Mouse (Mus musculus) thymus, adult 2 months (tissue): Measurements from ENCODE around the gene Taf15.

Source experiments
- CTCF ChIP-seq: fragments of 200-500 bp; IDR thresholded peaks from 2 replicates; pipeline ENCODE4 v1.5.1; 2012; ENCODE audit warnings: mild to moderate bottlenecking, control low read depth, low read length, moderate library complexity, borderline replicate concordance; ENCODE audit not compliant: control insufficient read depth, poor library complexity, insufficient read depth; ENCODE audit errors: extremely low read depth
- POLR2A ChIP-seq: fragments of 200-500 bp; IDR thresholded peaks from 2 replicates; pipeline ENCODE4 v1.6.1; 2012; ENCODE audit warnings: mild to moderate bottlenecking, low read length, control low read depth, moderate library complexity; ENCODE audit not compliant: control insufficient read depth, poor library complexity, insufficient read depth; ENCODE audit errors: extremely low read depth

DNA sequence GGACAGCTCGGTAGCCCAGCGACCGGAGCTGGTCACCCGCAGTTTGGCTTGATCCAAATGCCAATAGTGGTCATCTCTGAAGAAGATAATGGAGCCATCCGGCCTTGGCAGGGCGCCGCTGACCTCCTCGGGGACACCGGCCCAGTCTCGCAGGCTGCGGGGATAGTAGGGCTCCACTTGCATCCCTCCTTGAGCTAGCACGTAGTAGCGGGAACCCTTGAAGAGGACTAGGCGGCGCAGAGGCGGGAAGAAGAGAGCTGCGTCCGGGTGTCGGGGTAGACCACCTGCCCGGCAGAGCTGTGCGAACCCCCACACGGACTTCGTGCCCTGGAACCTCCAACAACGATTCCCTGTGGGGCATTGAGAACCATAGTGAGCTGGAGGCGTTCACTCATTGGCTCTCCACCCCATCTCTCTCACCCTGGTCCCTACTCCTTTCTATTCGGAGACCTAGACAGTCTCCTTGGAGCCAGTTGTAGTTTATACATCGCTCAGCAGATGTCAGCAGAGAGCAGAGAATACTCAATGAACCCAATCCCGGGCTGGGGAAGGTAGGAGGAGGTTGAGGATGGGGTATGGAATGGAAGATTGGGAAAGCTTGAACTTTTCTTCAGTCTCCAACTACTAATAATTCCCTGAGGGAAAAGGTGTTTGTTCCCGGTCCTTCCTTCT is 30.2 kb upstream of the Taf15 start:
- no peak for TF ChIP-seq POLR2A
- no peak for TF ChIP-seq CTCF
